Mouse (Mus musculus) olfactory bulb, adult 2 months (tissue): ENCODE results near the gene Sfmbt2. TPM values are rescaled to one million over a fixed set of nuclear protein-coding genes. Genes with fewer than 3 reads are reported as not detected.

Experiments used
- H3K27ac ChIP-seq: fragments of 200-500 bp; 2 replicates; pipeline ENCODE4 v1.5.1; 2012; ENCODE audit warnings: low read depth, low read length; ENCODE audit not compliant: insufficient read depth
- H3K4me1 ChIP-seq: fragments of 200-500 bp; 2 replicates; pipeline ENCODE4 v1.6.1; 2012; ENCODE audit warnings: low read length; ENCODE audit not compliant: control insufficient read depth, insufficient read depth
- H3K4me3 ChIP-seq: fragments of 200-500 bp; 2 replicates; pipeline ENCODE4 v1.5.1; 2012; ENCODE audit warnings: mild to moderate bottlenecking, low read depth, low read length, moderate library complexity; ENCODE audit not compliant: insufficient read depth
- CTCF ChIP-seq: fragments of 200-500 bp; IDR thresholded peaks from 2 replicates; pipeline ENCODE4 v1.5.1; 2012; ENCODE audit warnings: low read depth, mild to moderate bottlenecking, low read length, moderate library complexity; ENCODE audit not compliant: insufficient read depth
- POLR2A ChIP-seq: fragments of 200-500 bp; IDR thresholded peaks from 2 replicates; pipeline ENCODE4 v1.6.1; 2012; ENCODE audit warnings: mild to moderate bottlenecking, low read depth, low read length, moderate library complexity; ENCODE audit not compliant: insufficient read depth
- WGBS: fragments of 180-500 bp; shearing (Covaris S2); methylation state at CpG from one replicate; pipeline ENCODE4 v1.1.7; 2018; 5-methylcytosine and 5-hydroxymethylcytosine counted together
- polyA plus RNA-seq: library from polyadenylated mRNA; stranded (reverse); fragments of >200 nt; gene quantifications from 2 replicates; pipeline ENCODE4 v1.2.4, GENCODE M21; 2012; ENCODE audit warnings: low replicate concordance; ENCODE audit not compliant: missing spikeins, insufficient read depth, insufficient read length

Gene Sfmbt2
- polyA plus RNA-seq, 1 experiment = not detected

- Histone ChIP-seq H3K4me1 (no peaks in the 10 kb centered on the region), H3K27ac (no peak overlapping the region), H3K4me3 (no peak overlapping the region)
- WGBS = 93% methylated on average over 4 of the region's 4 CpGs
- no peak for TF ChIP-seq CTCF
- no peak for TF ChIP-seq POLR2A
Observed at GRCm38 (mm10) chr2:10347193-10347592, 23.1 kb upstream of the Sfmbt2 start.

GRCm38 (mm10) chr2:10348036-10348435, 22.3 kb upstream of the Sfmbt2 start:
- 89% methylated on average over 5 of the region's 5 CpGs for WGBS
- no peak overlapping the region for H3K4me3 ChIP-seq
- no peak overlapping the region for H3K27ac ChIP-seq
- no peaks in the 10 kb centered on the region for H3K4me1 ChIP-seq
- no peak for TF ChIP-seq CTCF
- TF ChIP-seq POLR2A = no peak

GRCm38 (mm10) chr2:10350266-10350810, 20.0 kb upstream of the Sfmbt2 start:
- Histone ChIP-seq H3K4me3 (no peak overlapping the region), H3K4me1 (no peaks in the 10 kb centered on the region), H3K27ac (no peak overlapping the region)
- 46% methylated on average over 4 of the region's 4 CpGs for WGBS
- TF ChIP-seq CTCF = no peak
- TF ChIP-seq POLR2A = no peak

- Histone ChIP-seq H3K27ac (no peak overlapping the region), H3K4me1 (no peaks in the 10 kb centered on the region), H3K4me3 (no peak overlapping the region)
- WGBS = 77% methylated on average over 1 of the region's 1 CpGs
- no peak for TF ChIP-seq CTCF
- TF ChIP-seq POLR2A = no peak
Observed at GRCm38 (mm10) chr2:10351125-10351524, 19.2 kb upstream of the Sfmbt2 start.

GRCm38 (mm10) chr2:10352887-10353286, 17.4 kb upstream of the Sfmbt2 start:
- H3K27ac ChIP-seq = no peak overlapping the region
- TF ChIP-seq CTCF (no peak), POLR2A (no peak)
- H3K4me3 ChIP-seq = no peak overlapping the region
- 74% methylated on average over 3 of the region's 3 CpGs for WGBS
- no peaks in the 10 kb centered on the region for H3K4me1 ChIP-seq

GRCm38 (mm10) chr2:10353889-10354288, 16.4 kb upstream of the Sfmbt2 start:
- Histone ChIP-seq H3K4me3 (no peak overlapping the region), H3K27ac (no peak overlapping the region), H3K4me1 (no peaks in the 10 kb centered on the region)
- WGBS = 68% methylated on average over 4 of the region's 4 CpGs
- TF ChIP-seq POLR2A (no peak), CTCF (no peak)

- Histone ChIP-seq H3K4me3 (no peak overlapping the region), H3K27ac (no peak overlapping the region), H3K4me1 (no peaks in the 10 kb centered on the region)
- 93% methylated on average over 2 of the region's 2 CpGs for WGBS
- TF ChIP-seq POLR2A (no peak), CTCF (no peak)
Observed at GRCm38 (mm10) chr2:10359861-10360260, 10.4 kb upstream of the Sfmbt2 start.

GRCm38 (mm10) chr2:10365081-10365480, 5.2 kb upstream of the Sfmbt2 start:
- Histone ChIP-seq H3K4me1 (no peaks in the 10 kb centered on the region), H3K4me3 (no peak overlapping the region), H3K27ac (no peak overlapping the region)
- TF ChIP-seq CTCF (no peak), POLR2A (no peak)
- WGBS = 96% methylated on average over 6 of the region's 6 CpGs

GRCm38 (mm10) chr2:10366284-10366683, 4.0 kb upstream of the Sfmbt2 start:
- 15% methylated on average over 2 of the region's 2 CpGs for WGBS

GRCm38 (mm10) chr2:10369676-10370075, 634 bp upstream of the Sfmbt2 start:
- Histone ChIP-seq H3K4me3 (no peak overlapping the region), H3K27ac (no peak overlapping the region), H3K4me1 (peaks cover 9% of the 10 kb centered on the region)
- TF ChIP-seq POLR2A = no peak
- no peak for TF ChIP-seq CTCF
- 6% methylated on average over 8 of the region's 8 CpGs for WGBS

More at GRCm38 (mm10) chr2:10366284-10366683, 4.0 kb upstream of the Sfmbt2 start:
- TF ChIP-seq POLR2A = no peak
- no peak for TF ChIP-seq CTCF
- H3K4me3 ChIP-seq = no peak overlapping the region
- H3K4me1 ChIP-seq = no peaks in the 10 kb centered on the region
- H3K27ac ChIP-seq = no peak overlapping the region
